Mouse (Mus musculus) bone marrow macrophage, adult 2 months (primary cell): ENCODE measurements around the gene Lekr1.

ENCODE experiments used
- CTCF ChIP-seq: IDR thresholded peaks from 2 replicates; pipeline ENCODE4 v1.5.1; 2012; ENCODE audit warnings: low read depth, mild to moderate bottlenecking, low read length, moderate library complexity
- POLR2A ChIP-seq: IDR thresholded peaks from 2 replicates; pipeline ENCODE4 v1.6.1; 2012; ENCODE audit warnings: mild to moderate bottlenecking, low read depth, low read length, borderline replicate concordance

GRCm38 (mm10) chr3:65660336-65660735, 5.7 kb upstream of the Lekr1 start:
- TF ChIP-seq POLR2A (no peak), CTCF (no peak)
